Mouse (Mus musculus) gastrocnemius, adult 8-10 months (tissue): ENCODE measurements around the gene Piwil1. TPM values are rescaled to one million over a fixed set of nuclear protein-coding genes. Genes with fewer than 3 reads are reported as not detected.

Experiments used
- DNase-seq, 2 experiments: peaks; one replicate each; pipeline ENCODE4 v3.0.0; 2022; ENCODE audit warnings: low spot score in 2 of 2
- total RNA-seq, 4 experiments: library from RNA; stranded (reverse); gene quantifications; 2 replicates each; pipeline ENCODE4 v1.2.4; 2022

The Piwil1 gene
- total RNA-seq, result not detected

- DNase-seq, result no peak
Observed at GRCm38 (mm10) chr5:128702224-128702623, at the start of gene Piwil1. TSS of gene Piwil1 (plus strand) at chr5:128702524.

GRCm38 (mm10) chr5:128656496-128657135 is 45.7 kb upstream of the Piwil1 start:
- DNase-seq, result no peak

DNA sequence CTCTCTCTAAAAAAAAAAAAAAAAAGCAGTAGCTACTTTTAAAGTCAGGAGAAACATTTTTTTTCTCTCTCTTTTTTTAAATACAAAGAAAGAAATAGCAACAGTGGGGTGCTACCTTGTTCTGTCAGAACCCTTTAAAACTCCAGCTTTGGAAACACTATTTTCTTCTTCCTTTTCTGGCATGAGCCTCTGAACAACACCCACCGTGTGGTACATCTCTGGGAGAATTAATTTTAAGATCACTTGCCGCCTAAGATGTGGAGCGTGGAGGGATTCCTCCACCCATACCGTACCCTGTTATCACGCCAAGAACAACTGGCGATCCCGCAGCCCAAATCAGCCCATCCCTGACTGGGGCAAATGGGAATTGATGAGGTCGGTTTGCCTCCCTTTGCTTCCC is 42.2 kb upstream of the Piwil1 start:
- no peak for DNase-seq

GRCm38 (mm10) chr5:128662881-128663280 is 39.4 kb upstream of the Piwil1 start:
- DNase-seq, result no peak

DNA sequence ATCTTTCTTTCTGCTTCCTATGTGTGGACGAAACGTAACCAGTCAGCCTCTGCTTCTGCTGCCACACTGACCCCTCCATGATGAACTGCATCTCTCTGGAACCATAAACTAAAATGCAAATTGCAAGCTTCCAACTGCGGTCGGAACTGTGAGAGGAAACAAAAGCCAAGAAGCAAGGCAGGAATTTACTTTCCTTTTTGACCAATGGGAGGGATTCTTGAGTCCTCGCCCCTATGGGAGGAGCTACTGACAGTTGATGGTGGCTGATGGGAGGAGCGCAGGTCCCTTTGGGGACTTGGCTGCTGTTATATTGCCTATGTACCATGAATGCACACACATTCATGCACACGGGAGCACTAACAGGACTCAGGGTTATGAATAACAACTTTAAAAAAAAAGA is 38.3 kb upstream of the Piwil1 start:
- DNase-seq, result no peak

DNA sequence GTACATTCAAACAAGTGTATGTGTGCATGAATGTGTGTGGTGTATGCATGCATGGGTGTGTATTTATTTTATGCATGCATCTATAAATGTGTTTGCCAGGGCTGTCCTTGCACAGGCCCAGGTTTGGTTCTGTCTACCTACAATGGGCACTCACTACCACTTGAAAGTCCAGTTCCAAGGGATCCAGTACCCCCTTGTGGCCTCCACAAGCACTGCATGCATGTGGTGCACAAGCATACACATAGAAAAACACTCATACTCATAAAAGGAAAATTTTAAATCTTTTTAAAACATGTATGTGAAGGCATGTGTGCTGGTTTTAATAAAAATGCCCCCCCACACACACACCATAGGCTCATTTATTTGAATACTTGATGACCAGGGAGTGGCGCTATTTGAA is 37.3 kb upstream of the Piwil1 start:
- DNase-seq, result no peak

DNA sequence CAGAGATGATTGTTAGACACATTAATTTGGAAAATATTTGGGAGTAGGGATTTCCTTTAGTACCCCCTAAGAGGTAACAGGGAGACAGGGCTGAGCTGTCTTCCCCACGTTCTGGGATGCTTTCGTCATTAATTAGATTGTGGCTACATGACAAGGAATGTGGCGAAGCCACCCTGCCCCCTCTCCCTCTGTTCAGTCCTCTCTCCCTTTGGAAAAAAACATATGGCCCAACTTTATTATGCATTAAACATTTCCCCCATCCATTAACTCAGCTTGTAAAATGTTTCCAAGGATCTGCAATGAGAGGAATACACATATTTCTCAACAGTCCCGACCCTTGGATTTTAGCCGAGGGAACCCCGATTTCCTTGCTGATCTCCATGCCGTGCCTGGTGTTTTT is 35.0 kb upstream of the Piwil1 start:
- DNase-seq, result no peak

- no peak for DNase-seq
Observed at GRCm38 (mm10) chr5:128674124-128674523, 28.2 kb upstream of the Piwil1 start.

- no peak for DNase-seq
Observed at GRCm38 (mm10) chr5:128677373-128677772, 25.0 kb upstream of the Piwil1 start.

DNA sequence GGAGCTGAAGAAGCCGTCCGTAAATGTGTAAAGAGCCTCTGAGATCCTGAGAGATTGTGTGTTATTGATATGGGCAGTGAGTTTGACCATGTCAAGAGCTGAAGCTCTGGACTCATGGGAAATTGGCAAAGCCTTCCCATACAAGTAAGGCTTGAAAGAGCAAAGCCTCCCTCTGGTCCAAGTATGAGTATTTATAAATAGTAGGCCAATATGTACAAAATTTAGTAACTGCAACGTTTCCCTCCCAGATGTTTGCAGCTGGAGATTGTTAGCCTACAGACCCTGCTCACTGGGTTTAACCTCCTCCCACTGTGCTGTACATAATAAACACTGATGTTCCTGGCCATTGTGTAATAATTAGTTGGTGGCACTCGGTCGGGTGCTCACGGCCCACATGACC is 24.5 kb upstream of the Piwil1 start:
- DNase-seq, result no peak

- DNase-seq, result no peak
Observed at GRCm38 (mm10) chr5:128681456-128681855, 20.9 kb upstream of the Piwil1 start.

- DNase-seq, result no peak
Observed at GRCm38 (mm10) chr5:128684192-128684591, 18.1 kb upstream of the Piwil1 start.

DNA sequence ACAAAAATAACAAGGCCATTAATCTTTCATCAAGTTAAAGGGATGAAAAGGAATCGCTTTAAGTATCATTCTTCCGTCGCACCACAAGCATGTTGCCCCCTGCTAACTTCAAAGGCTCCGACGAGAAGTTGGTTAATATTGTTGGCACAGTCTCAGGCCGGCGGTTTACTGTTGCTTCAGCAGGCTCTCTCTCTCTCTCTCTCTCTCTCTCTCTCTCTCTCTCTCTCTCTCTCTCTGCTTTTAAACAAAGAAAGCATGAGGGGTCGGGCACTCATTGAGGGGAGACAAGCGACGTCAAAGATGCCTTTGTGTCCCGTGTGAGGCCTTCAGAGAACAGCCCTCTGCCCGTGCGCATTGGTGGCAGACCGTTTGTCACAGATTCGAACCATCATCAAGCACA is 17.7 kb upstream of the Piwil1 start:
- DNase-seq, result no peak

DNA sequence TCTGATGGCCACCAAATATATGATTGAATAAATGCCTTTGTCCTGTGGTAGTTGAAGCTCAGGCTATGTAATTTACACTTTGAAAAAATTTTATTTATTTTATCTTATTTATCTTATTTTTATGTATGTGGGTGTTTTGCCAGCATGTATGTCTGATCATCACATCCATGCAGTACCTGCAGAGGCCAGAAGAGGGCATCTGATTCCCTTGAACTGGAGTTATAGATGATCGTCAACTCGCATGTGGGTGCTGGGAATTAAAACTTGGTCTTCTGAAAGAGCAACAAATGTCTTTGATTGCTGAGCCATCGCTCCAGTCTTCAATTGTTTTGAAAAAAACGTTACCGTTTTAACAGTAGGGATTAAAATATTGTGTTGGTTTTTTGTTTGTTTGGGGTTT is 15.2 kb upstream of the Piwil1 start:
- no peak for DNase-seq

DNA sequence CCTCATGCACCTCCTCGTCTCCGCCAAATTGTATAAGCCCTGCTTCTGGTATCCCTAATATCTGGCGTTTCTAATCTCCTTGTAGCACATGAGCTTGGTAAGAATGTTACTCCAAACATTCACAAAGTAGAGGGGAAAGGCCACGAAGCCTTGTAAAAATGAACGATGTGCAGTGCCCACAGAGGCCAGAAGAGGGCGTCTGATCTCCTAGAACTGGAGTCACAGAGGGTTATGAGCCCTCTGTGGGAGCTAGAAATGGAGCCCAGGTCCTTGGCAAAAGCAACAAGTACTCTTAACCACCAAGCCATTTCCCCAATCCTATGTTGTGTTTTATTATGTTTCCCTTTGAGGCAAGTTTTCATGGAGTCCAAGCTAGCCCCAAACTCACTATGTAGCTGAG is 8.2 kb upstream of the Piwil1 start:
- no peak for DNase-seq

DNA sequence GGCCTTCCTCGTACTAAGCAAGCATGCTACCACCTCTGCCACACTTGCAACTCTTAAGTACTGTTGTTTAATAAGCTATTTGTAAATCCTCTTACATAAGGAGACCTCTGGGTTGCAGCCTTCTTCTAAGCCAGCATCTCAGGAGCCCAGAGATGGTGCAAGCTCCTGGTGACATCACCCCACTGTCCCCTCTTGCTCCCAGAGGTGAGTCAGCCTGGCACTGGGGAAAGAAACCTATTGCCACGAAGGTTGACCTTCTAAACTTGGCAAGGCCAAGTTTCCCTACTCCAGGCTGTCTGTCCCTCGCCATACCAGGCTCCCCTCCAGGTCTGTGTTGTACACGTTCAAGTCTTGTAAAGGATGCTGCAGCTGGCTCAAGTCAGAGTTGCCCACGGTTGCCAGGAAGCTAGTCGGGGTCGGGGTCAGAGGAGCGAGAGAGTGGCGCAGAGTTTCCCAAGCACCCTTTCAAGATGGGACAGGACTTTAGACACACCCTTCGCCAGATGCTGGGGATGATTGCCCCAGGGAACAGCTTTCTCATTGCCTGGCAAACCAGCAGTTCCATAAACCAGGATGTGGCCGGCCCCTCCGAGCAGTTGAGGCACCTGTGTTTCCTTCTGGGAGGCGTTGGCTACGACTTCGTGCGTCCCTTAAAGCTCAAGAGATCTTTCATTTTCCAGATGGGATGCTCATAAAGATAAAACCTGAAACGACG is 7.6 kb upstream of the Piwil1 start:
- no peak for DNase-seq

DNA sequence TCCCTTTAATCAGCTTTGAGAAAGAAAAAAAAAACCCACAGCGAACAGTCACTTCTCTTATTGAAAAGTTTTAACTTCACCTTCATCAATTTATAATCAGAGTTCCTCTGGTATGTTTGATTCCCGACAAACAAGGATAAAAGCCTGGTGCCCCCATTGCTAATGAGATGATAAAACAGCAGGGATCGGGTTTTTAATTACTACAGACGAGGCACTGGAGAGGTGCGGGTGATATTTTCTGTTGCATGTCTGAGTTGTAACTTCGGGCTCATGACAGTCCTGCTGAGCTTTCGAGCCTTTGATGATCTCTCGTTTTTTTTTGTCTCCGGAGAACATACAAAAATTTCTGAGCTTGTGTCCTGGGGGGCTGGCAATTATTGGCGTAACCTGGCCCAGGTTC is 5.5 kb upstream of the Piwil1 start:
- no peak for DNase-seq

- DNase-seq, result no peak
Observed at GRCm38 (mm10) chr5:128700716-128701115, 1.6 kb upstream of the Piwil1 start.

- DNase-seq, result no peak
Observed at GRCm38 (mm10) chr5:128703688-128704087, 1.4 kb downstream of the Piwil1 start.

DNA sequence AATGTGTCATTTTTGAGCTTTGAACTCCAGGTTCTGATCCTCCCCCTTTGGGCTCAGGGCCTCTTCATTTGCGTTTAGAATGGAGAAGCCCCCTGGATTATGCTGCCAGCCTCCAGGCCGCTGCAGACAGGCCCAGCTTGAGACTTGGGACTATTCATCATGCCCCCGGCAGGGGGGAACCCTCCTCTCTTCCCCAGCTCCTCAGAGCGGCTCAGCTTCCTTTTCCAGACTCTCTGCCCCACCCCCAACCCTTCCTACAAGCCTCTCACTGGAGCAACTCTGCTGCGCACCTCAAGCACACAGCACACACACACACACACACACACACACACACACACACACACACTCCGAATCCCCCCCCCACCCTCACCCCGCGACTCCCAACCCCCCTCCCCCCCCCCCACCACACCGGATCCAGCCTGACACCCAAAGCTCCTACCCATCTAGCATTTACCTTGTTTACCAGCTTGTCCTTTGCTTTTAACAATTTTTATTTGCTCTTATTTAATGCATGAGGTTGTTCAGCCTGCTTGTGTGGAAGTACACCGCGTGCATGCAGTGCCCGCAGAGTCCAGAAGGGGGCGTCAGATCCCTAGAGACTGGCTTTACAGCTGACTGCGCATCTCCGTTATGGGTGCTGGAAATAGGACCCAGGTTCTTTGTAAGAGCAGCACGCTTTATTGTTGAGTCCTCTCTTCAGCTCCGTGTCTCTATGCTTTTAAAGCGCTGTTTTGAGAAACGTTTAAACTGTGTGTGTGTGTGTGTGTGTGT is 2.0 kb downstream of the Piwil1 start:
- DNase-seq, result no peak

GRCm38 (mm10) chr5:128706467-128706866 is 4.1 kb downstream of the Piwil1 start:
- DNase-seq, result no peak

GRCm38 (mm10) chr5:128707271-128707670 is 4.9 kb downstream of the Piwil1 start:
- no peak for DNase-seq

GRCm38 (mm10) chr5:128708929-128709328 is 6.6 kb downstream of the Piwil1 start:
- DNase-seq, result no peak
